Mouse (Mus musculus) gastrocnemius, postnatal 25 days (tissue): ENCODE results near the gene Etv4. TPM values are rescaled to one million over a fixed set of nuclear protein-coding genes. Genes with fewer than 3 reads are reported as not detected.

Experiments used
- DNase-seq: peaks from one replicate; pipeline ENCODE4 v3.0.0; 2022
- long read RNA-seq, 2 experiments: library from polyadenylated mRNA; stranded (forward); transcript quantifications; one replicate each; pipeline ENCODE4 v2.0.0; 2021
- total RNA-seq, 2 experiments: library from RNA; stranded (reverse); gene quantifications; 1 replicate in 1 of 2; 2 replicates in 1 of 2; pipeline ENCODE4 v1.2.3; 2021

The Etv4 gene
- total RNA-seq, result 1 to 10 TPM; 5.7 to 6.1 TPM
- long read RNA-seq, experiment 1, partial matches to known transcripts, result 1 of 1 reads
- long read RNA-seq, experiment 1, other reads (novel, unspliced or antisense), result 0 of 1 reads
- long read RNA-seq, experiment 2, partial matches to known transcripts, result 1 of 1 reads
- long read RNA-seq, experiment 2, other reads (novel, unspliced or antisense), result 0 of 1 reads

GRCm38 (mm10) chr11:101785143-101785851 is at the start of gene Etv4:
Gene Etv4 (minus strand): TSS chr11:101785371.
- DNase-seq, result peak; percentile 85

DNA sequence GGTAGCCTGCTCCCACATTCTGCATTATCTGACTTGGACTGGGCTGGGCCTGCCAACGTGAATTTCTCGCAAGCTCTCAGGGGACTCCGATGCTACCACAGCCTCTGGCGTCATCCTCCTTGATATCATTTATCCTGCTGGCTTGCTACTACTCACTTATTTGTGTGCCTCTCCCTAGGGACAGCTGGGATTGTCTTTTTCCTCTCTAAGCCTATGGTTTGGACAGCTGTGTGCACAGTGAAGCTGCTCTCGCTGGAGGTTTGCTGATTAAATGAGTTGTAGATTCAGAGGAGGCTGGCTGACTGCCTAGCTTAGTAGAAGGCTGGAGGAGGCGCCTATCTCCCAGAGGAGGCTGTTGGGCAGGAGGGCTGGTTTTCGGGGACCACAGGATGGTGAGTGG is 46.8 kb upstream of the Etv4 start:
- no peak for DNase-seq

DNA sequence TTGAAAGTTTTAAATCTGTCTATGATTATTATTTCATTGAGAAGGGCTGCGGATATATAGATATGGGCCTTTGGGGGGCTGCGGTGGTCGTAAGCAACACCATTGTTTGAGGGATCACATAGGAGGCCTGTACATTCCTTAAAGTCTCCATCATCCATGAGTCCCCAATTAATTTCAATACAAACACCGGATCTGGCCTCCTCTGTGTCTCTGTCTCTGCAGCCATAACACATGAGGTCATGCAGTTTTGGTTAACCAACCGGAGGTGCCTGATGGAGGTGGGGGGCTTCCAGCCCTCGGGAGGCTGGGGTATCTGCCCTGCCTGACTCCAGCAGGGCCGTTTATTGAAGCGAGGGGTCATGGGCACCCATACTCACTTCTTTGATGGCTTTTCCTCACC is 45.4 kb upstream of the Etv4 start:
- DNase-seq, result no peak

DNA sequence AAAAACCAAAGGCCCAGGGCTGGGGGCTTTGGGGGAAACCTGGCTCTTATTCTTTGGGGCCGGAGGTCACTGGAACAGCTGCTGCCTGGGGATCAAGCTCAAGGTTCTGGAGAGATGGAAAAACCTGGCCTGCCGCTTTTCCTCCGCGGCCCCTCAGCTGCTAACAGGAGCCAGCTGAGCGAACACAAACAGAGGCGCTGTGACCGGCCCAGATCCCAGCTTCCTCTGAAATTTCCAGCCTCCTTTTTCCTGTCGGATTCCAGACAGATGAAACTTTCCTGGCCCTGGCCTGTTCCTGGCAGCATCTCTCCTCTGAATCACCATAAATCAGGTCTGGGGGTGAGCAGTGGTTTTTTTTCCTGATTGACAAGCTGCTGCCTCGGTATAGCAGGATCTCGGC is 44.9 kb upstream of the Etv4 start:
- DNase-seq, result peak; percentile 73

DNA sequence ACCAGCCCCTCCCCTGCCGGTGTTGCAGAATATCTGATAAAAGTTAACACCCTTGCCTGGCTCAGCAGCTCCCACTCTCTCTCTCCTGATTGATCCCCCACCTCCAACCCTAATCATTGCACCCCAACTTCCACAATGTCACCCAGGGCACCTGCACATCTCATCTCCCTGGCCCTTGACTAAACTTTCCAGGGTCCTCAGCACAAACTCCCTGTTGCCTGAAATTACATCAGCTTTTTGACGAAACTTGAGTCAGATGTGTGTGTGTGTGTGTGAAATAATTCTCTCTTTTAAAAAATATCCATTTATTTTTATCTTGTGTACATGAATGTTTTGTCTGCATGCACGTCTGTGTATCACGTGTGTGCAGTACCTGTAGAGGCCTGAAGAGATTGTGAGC is 43.5 kb upstream of the Etv4 start:
- no peak for DNase-seq

DNA sequence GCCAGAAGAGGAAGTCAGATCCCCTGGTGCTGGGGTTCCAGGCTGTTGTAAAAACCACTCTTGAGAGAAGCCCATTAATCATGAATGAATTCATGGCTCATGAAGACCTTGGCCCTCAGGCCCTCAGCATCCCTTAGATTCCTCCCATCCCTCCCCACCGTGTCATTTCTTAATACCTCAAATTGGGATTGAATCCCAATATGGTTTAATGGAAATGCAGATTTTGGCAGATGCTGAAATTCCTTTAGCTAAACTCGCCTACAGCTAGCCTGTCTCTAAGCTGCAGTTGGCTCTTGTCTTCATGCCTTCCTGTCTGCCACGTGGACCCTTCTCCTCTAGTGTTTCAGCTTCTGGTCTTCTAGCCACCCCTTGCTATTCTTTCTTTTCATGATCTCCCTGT is 38.0 kb upstream of the Etv4 start:
- DNase-seq, result no peak

GRCm38 (mm10) chr11:101820899-101821298 is 35.7 kb upstream of the Etv4 start:
- peak; percentile 31 for DNase-seq

DNA sequence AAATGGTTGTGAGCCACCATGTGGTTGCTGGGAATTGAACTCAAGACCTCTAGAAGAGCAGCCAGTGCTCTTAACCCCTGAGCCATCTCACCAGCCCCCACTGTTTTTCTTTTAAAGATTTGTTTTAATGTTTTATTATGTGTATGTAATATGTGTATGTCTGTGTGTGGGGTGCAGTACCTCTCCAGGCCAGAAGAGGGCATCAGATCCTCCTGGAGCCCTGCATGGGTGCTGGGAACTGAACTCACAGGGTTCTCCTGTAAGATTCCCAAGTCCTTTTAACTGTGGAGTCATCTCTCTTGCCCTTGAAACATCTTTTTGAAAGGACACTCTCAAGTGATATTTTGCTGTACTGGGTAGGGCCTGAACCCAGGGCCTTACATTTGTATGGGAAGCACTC is 34.7 kb upstream of the Etv4 start:
- no peak for DNase-seq

GRCm38 (mm10) chr11:101815103-101816085 is 30.2 kb upstream of the Etv4 start:
- no peak for DNase-seq

- DNase-seq, result peak; percentile 69
These were observed 29.4 kb upstream of the Etv4 start for GRCm38 (mm10) chr11:101814375-101815102.

GRCm38 (mm10) chr11:101813259-101813658 is 28.1 kb upstream of the Etv4 start:
- DNase-seq, result peak; percentile 48

GRCm38 (mm10) chr11:101809060-101809828 is 24.1 kb upstream of the Etv4 start:
- no peak for DNase-seq

DNA sequence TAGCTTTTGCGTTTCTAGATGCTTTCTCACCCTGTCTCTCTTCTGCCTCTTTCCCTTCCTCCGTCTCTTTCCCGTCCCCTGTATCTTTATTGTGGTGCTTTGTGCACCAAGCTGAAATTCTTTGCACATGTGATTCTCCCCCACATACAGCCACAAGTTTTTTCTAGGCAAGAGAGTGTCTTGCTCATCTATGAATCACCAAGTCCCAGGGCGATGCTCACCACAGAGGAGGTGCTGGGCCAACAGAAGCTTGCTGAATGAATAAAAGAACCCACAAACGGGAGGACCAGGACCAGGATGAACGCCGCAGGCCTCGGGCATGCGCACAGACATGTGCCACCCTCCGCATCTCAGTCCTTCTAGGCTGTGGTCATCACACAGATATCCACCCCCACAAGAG is 22.1 kb upstream of the Etv4 start:
- no peak for DNase-seq

GRCm38 (mm10) chr11:101806741-101807140 is 21.6 kb upstream of the Etv4 start:
- DNase-seq, result no peak

DNA sequence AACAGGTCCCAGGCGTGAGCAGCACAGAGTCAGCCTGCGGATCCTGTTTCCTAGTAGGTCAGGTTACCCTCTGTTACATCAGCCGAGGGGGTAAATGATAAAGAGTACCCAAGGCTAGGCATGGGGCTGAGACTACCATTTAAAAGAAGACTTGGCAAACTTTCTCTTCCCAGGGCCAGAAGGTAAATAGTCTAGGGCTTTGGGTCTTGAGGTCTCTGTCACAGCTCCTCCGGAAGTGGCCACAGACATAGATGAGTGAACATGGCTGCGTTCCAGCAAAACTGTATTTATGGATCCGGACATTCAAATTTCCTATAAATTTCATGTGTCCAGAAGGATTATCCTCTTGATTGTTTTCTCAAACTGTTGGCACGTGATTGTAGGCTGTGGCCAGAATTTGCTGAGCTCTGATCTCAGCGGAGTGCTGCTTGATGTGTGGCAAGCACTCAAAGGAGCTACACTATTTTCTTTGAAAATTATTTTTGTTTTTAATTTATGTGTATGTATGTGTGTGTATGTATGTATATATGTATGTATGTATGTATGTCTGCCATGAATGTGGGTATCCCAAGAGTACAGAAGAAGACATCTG is 20.0 kb upstream of the Etv4 start:
- DNase-seq, result no peak

- no peak for DNase-seq
These were observed 16.2 kb upstream of the Etv4 start for GRCm38 (mm10) chr11:101801386-101801785.

DNA sequence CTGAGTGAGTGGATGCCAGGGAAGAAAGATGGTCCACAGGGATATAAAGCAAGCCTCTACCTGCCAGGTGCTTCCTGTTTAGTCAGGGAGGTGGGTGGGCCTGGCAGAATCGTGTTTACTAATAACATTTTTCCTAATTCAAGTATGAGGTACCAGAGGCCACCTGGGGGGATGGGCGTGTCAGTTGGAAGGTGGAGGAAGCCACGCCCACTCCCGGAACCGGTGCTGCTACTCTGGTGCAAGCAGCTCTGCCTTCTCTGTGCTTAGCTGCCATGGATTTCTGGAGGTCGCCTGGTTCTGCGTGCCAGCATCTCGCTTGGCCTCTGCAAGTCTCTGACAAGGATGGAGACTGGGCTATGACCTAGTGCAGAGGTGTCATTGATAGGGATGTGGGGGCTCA is 12.9 kb upstream of the Etv4 start:
- DNase-seq, result no peak

GRCm38 (mm10) chr11:101797355-101797754 is 12.2 kb upstream of the Etv4 start:
- no peak for DNase-seq

- DNase-seq, result peak; percentile 24
These were observed 5.8 kb upstream of the Etv4 start for GRCm38 (mm10) chr11:101790811-101791526.

DNA sequence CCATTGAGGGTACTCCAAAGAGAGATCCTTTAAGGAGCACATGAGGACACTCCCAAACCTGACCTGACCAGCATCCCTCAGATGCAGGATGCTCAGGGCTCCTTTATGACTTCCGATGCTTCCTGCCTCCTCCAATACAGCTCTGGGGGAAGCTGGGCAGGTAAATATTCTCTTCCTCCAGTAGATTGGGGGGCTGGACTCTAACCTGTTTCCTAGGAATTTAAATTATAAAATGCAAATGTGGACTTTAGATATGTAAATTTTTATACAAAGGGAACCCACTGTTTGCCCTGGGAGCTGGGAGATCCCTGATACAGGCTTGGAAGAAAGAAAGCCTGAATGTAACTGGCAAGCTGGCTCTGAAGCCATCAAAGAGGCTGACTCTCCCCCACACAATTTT is 2.3 kb upstream of the Etv4 start:
- DNase-seq, result no peak
